Mouse (Mus musculus): ENCODE data around the gene Tomm6. TPM values are rescaled to one million over a fixed set of nuclear protein-coding genes. Genes with fewer than 3 reads are reported as not detected.

The Tomm6 gene
- total and polyA plus RNA-seq, 3 experiments = 66.5 to 577 TPM; not detected in 1

- H3K9ac ChIP-seq (ENCODE audit: control insufficient read depth, low read depth, low read length, poor library complexity, severe bottlenecking) = no peak overlapping the region
- H3K36me3 ChIP-seq (ENCODE audit: control insufficient read depth in 1 of 2, insufficient read depth in 2 of 2, low read length in 2 of 2) = no peaks in the 10 kb centered on the region
- H3K4me1 ChIP-seq (ENCODE audit: control insufficient read depth in 1 of 2, insufficient read depth in 2 of 2, low read length in 2 of 2) = no peaks in the 10 kb centered on the region
- no peak overlapping the region for H3K27ac ChIP-seq (ENCODE audit: control insufficient read depth, low read depth, low read length)
- no peak overlapping the region for H3K4me3 ChIP-seq (ENCODE audit: control insufficient read depth in 1 of 2, insufficient read depth in 1 of 2, low read depth in 2 of 2, low read length in 2 of 2)
- no peaks in the 10 kb centered on the region for H3K27me3 ChIP-seq (ENCODE audit: control insufficient read depth in 1 of 2, insufficient read depth in 2 of 2, low read length in 2 of 2)
- no peak for DNase-seq (ENCODE audit: low read depth, low spot score)
- no peaks in the 10 kb centered on the region for H3K9me3 ChIP-seq (replicated peaks; ENCODE audit: insufficient read depth, low read length)
- no peak for TF ChIP-seq MYB (IDR thresholded peaks at IDR 0.05; ENCODE audit: low read depth, low read length)
- TF ChIP-seq CTCF (IDR thresholded peaks at IDR 0.05 in 2 of 3, conservative IDR thresholded peaks at IDR 0.05 in 1 of 3; ENCODE audit: control insufficient read depth in 1 of 3, insufficient read depth in 1 of 3, low read depth in 2 of 3, low read length in 3 of 3, poor library complexity in 1 of 3, severe bottlenecking in 1 of 3) = no peak
- TF ChIP-seq MAX (IDR thresholded peaks at IDR 0.05; ENCODE audit: low read length) = no peak
- TF ChIP-seq TCF12 (IDR thresholded peaks at IDR 0.05; ENCODE audit: low read depth, low read length) = no peak
- no peak for TF ChIP-seq ZKSCAN1 (IDR thresholded peaks at IDR 0.05; ENCODE audit: low read depth, low read length)
- no peak for TF ChIP-seq TBP (IDR thresholded peaks at IDR 0.05; ENCODE audit: low read depth, low read length)
- TF ChIP-seq USF2 (IDR thresholded peaks at IDR 0.05; ENCODE audit: borderline replicate concordance in 1 of 2, insufficient read depth in 1 of 2, low read depth in 1 of 2, low read length in 2 of 2) = no peak
- no peak for TF ChIP-seq MEF2A (IDR thresholded peaks at IDR 0.05; ENCODE audit: extremely low read depth, insufficient replicate concordance, low read depth, low read length, poor library complexity, severe bottlenecking)
- no peak for TF ChIP-seq TAL1 (IDR thresholded peaks at IDR 0.05; ENCODE audit: low read length)
- no peak for TF ChIP-seq GABPA (IDR thresholded peaks at IDR 0.05; ENCODE audit: low read depth, low read length)
- TF ChIP-seq NELFE (IDR thresholded peaks at IDR 0.05; ENCODE audit: low read depth, low read length) = no peak
- TF ChIP-seq USF1 (IDR thresholded peaks at IDR 0.05; ENCODE audit: low read depth, low read length) = no peak
- TF ChIP-seq POLR2A (IDR thresholded peaks at IDR 0.05; ENCODE audit: control insufficient read depth in 1 of 2, insufficient read depth in 1 of 2, low read depth in 1 of 2, low read length in 2 of 2, poor library complexity in 1 of 2) = no peak
- TF ChIP-seq ZNF384 (IDR thresholded peaks at IDR 0.05; ENCODE audit: low read depth, low read length) = no peak
- H3K79me2 ChIP-seq (ENCODE audit: control insufficient read depth, insufficient read depth, low read length, poor library complexity) = no peaks in the 10 kb centered on the region
Measured at GRCm38 (mm10) chr17:47702548-47703345, 14.6 kb upstream of the Tomm6 start.

- Histone ChIP-seq H3K4me3 (ENCODE audit: control insufficient read depth in 1 of 2, insufficient read depth in 1 of 2, low read depth in 2 of 2, low read length in 2 of 2) (no peak overlapping the region), H3K9ac (ENCODE audit: control insufficient read depth, low read depth, low read length, poor library complexity, severe bottlenecking) (no peak overlapping the region), H3K27me3 (ENCODE audit: control insufficient read depth in 1 of 2, insufficient read depth in 2 of 2, low read length in 2 of 2) (no peaks in the 10 kb centered on the region), H3K79me2 (ENCODE audit: control insufficient read depth, insufficient read depth, low read length, poor library complexity) (no peaks in the 10 kb centered on the region), H3K36me3 (ENCODE audit: control insufficient read depth in 1 of 2, insufficient read depth in 2 of 2, low read length in 2 of 2) (no peaks in the 10 kb centered on the region), H3K9me3 (replicated peaks; ENCODE audit: insufficient read depth, low read length) (no peaks in the 10 kb centered on the region), H3K27ac (ENCODE audit: control insufficient read depth, low read depth, low read length) (no peak overlapping the region), H3K4me1 (ENCODE audit: control insufficient read depth in 1 of 2, insufficient read depth in 2 of 2, low read length in 2 of 2) (no peaks in the 10 kb centered on the region)
- no peak for DNase-seq (ENCODE audit: low read depth, low spot score)
- TF ChIP-seq CHD1 (IDR thresholded peaks at IDR 0.05; ENCODE audit: low read depth, low read length) (no peak), HCFC1 (IDR thresholded peaks at IDR 0.05; ENCODE audit: low read depth, low read length) (no peak), NELFE (IDR thresholded peaks at IDR 0.05; ENCODE audit: low read depth, low read length) (no peak), MAZ (IDR thresholded peaks at IDR 0.05; ENCODE audit: low read depth, low read length) (no peak), NRF1 (IDR thresholded peaks at IDR 0.05; ENCODE audit: insufficient read depth, low read depth, low read length, poor library complexity, severe bottlenecking) (no peak), MEF2A (IDR thresholded peaks at IDR 0.05; ENCODE audit: extremely low read depth, insufficient replicate concordance, low read depth, low read length, poor library complexity, severe bottlenecking) (no peak), POLR2AphosphoS2 (IDR thresholded peaks at IDR 0.05; ENCODE audit: low read length) (no peak), JUND (IDR thresholded peaks at IDR 0.05; ENCODE audit: low read depth, low read length) (no peak)
Measured at GRCm38 (mm10) chr17:47701793-47702192, 13.6 kb upstream of the Tomm6 start.
